Mouse (Mus musculus) heart, embryonic 14.5 days (tissue): Measurements from ENCODE around the gene Nckap1l. TPM values are rescaled to one million over a fixed set of nuclear protein-coding genes. Genes with fewer than 3 reads are reported as not detected.

Experiments
- ATAC-seq: fragments of 200-750 bp; cut with Nextera tagmentation; 2 replicates; pipeline ENCODE4 v1.8.0; 2017; ENCODE audit warnings: low read depth, moderate TSS enrichment; ENCODE audit not compliant: insufficient number of reproducible peaks, insufficient read depth, low FRiP score
- H3K27ac ChIP-seq, 2 experiments: fragments of 200-500 bp in 1 of 2; fragments of 300-500 bp in 1 of 2; sonication (generic) in 1 of 2; replicated peaks in 1 of 2; 2 replicates each; pipeline ENCODE4 v1.5.1; 2012 to 2014; ENCODE audit warnings: low read depth in 2 of 2, low read length in 2 of 2, control low read depth in 1 of 2, mild to moderate bottlenecking in 1 of 2, mixed read lengths in 1 of 2; ENCODE audit not compliant: control insufficient read depth in 1 of 2, insufficient read depth in 1 of 2
- H3K27me3 ChIP-seq: fragments of 300-500 bp; sonication (generic); 2 replicates; pipeline ENCODE4 v1.6.1; 2014; ENCODE audit warnings: mild to moderate bottlenecking, low read length, control low read depth; ENCODE audit not compliant: control insufficient read depth, insufficient read depth
- H3K36me3 ChIP-seq: fragments of 300-500 bp; sonication (generic); 2 replicates; pipeline ENCODE4 v1.6.1; 2014; ENCODE audit warnings: mild to moderate bottlenecking, control low read depth, low read length, mixed read lengths; ENCODE audit not compliant: control insufficient read depth, insufficient read depth
- H3K4me1 ChIP-seq, 2 experiments: fragments of 200-500 bp in 1 of 2; fragments of 300-500 bp in 1 of 2; sonication (generic) in 1 of 2; 2 replicates each; pipeline ENCODE4 v1.6.1; 2012 to 2014; ENCODE audit warnings: low read length in 2 of 2, control low read depth in 1 of 2, mixed read lengths in 1 of 2; ENCODE audit not compliant: control insufficient read depth in 2 of 2, insufficient read depth in 2 of 2
- H3K4me2 ChIP-seq: fragments of 300-500 bp; sonication (generic); 2 replicates; pipeline ENCODE4 v1.6.1; 2014; ENCODE audit warnings: mild to moderate bottlenecking, low read length
- H3K4me3 ChIP-seq, 2 experiments: fragments of 200-500 bp in 1 of 2; fragments of 300-500 bp in 1 of 2; sonication (generic) in 1 of 2; 2 replicates each; pipeline ENCODE4 v1.5.1; 2012 to 2014; ENCODE audit warnings: low read length in 2 of 2, mild to moderate bottlenecking in 2 of 2, control low read depth in 1 of 2, low read depth in 1 of 2, moderate library complexity in 1 of 2; ENCODE audit not compliant: control insufficient read depth in 1 of 2, insufficient read depth in 1 of 2
- H3K9ac ChIP-seq: fragments of 300-500 bp; sonication (generic); 2 replicates; pipeline ENCODE4 v1.6.1; 2014; ENCODE audit warnings: mild to moderate bottlenecking, low read length
- H3K9me3 ChIP-seq: fragments of 300-500 bp; sonication (generic); 2 replicates; pipeline ENCODE4 v1.6.1; 2016; ENCODE audit warnings: low read length, control low read depth; ENCODE audit not compliant: control insufficient read depth
- WGBS: fragments of 180-500 bp; shearing (Covaris S2); extraction: QIAGEN DNeasy Blood & Tissue Kit; methylation state at CpG from one replicate; pipeline ENCODE4 v1.1.7; 2014; 5-methylcytosine and 5-hydroxymethylcytosine counted together
- polyA plus RNA-seq: library from polyadenylated mRNA; unstranded; fragments of >200 nt; fragmentation: Nextera tagmentation; extraction: Ambion mirVana; gene quantifications from 2 replicates; pipeline ENCODE4 v1.2.1, GENCODE M21; 2014

The Nckap1l gene
- polyA plus RNA-seq, 1 experiment from 2014 or later, result 1.9 TPM

- Histone ChIP-seq H3K4me2 (no peak overlapping the region), H3K27ac (no peak overlapping the region), H3K4me1 (peaks cover 0 to 5% of the 10 kb centered on the region in 2 experiments; a peak in 1 of 4 replicates), H3K36me3 (no peaks in the 10 kb centered on the region), H3K27me3 (peaks cover 17% of the 10 kb centered on the region), H3K4me3 (no peak overlapping the region), H3K9ac (no peak overlapping the region), H3K9me3 (no peaks in the 10 kb centered on the region)
- ATAC-seq, result no peak
- WGBS, result 45% methylated on average over 1 of the region's 1 CpGs
These were observed 47.1 kb downstream of the Nckap1l start for GRCm38 (mm10) chr15:103500723-103501122.

GRCm38 (mm10) chr15:103501186-103501585 is 47.6 kb downstream of the Nckap1l start:
- peaks cover 0 to 5% of the 10 kb centered on the region in 2 experiments; a peak in 1 of 4 replicates for H3K4me1 ChIP-seq
- no peaks in the 10 kb centered on the region for H3K36me3 ChIP-seq
- no peaks in the 10 kb centered on the region for H3K9me3 ChIP-seq
- peaks cover 17% of the 10 kb centered on the region for H3K27me3 ChIP-seq
- ATAC-seq, result no peak
- H3K27ac ChIP-seq, result no peak overlapping the region
- H3K4me3 ChIP-seq, result no peak overlapping the region
- H3K9ac ChIP-seq, result no peak overlapping the region
- H3K4me2 ChIP-seq, result no peak overlapping the region
- WGBS, result 56% methylated on average over 2 of the region's 2 CpGs

GRCm38 (mm10) chr15:103502435-103503250 is 49.0 kb downstream of the Nckap1l start, which contains the start of gene Pde1b:
TSS of gene Pde1b (plus strand) at chr15:103503034.
- peak; percentile 91 for ATAC-seq
- Histone ChIP-seq H3K27ac (no peak within 1 kb of the TSS), H3K9me3 (no peaks in the 10 kb centered on the region), H3K4me1 (peaks cover 0 to 5% of the 10 kb centered on the region in 2 experiments; a peak in 1 of 4 replicates), H3K27me3 (peaks cover 17% of the 10 kb centered on the region), H3K36me3 (no peaks in the 10 kb centered on the region), H3K4me3 (peak within 1 kb of the TSS; percentile 50 to 60), H3K9ac (peak within 1 kb of the TSS; percentile 70), H3K4me2 (peak within 1 kb of the TSS; percentile 98)
- WGBS, result 2% methylated on average over 59 of the region's 63 CpGs

GRCm38 (mm10) chr15:103503251-103503600 is 49.6 kb downstream of the Nckap1l start:
- no peak overlapping the region for H3K27ac ChIP-seq
- no peaks in the 10 kb centered on the region for H3K36me3 ChIP-seq
- peaks cover 0 to 5% of the 10 kb centered on the region in 2 experiments; a peak in 1 of 4 replicates for H3K4me1 ChIP-seq
- H3K4me2 ChIP-seq, result peak overlapping the region; percentile 98
- H3K27me3 ChIP-seq, result peaks cover 18% of the 10 kb centered on the region
- peak overlapping the region; percentile 50 to 60 for H3K4me3 ChIP-seq
- ATAC-seq, result peak; percentile 38
- WGBS, result under 1% methylated on average over 14 of the region's 15 CpGs
- peak overlapping the region; percentile 70 for H3K9ac ChIP-seq
- no peaks in the 10 kb centered on the region for H3K9me3 ChIP-seq

GRCm38 (mm10) chr15:103503660-103504059 is 50.1 kb downstream of the Nckap1l start:
- Histone ChIP-seq H3K4me2 (peak overlapping the region; percentile 98), H3K27me3 (peaks cover 21% of the 10 kb centered on the region), H3K9ac (peak overlapping the region; percentile 70; the same call in 1 of the 2 replicates), H3K9me3 (no peaks in the 10 kb centered on the region), H3K36me3 (no peaks in the 10 kb centered on the region), H3K4me3 (peak overlapping the region in 1 of 2 experiments; percentile 60; a peak in 3 of 4 replicates), H3K4me1 (peaks cover 0 to 5% of the 10 kb centered on the region in 2 experiments; a peak in 1 of 4 replicates), H3K27ac (no peak overlapping the region)
- no peak for ATAC-seq
- WGBS, result 43% methylated on average over 12 of the region's 12 CpGs

- no peak overlapping the region for H3K4me2 ChIP-seq
- peaks cover 4 to 5% of the 10 kb centered on the region in 2 experiments; a peak in 3 of 4 replicates for H3K4me1 ChIP-seq
- no peaks in the 10 kb centered on the region for H3K9me3 ChIP-seq
- no peak overlapping the region for H3K9ac ChIP-seq
- H3K36me3 ChIP-seq, result no peaks in the 10 kb centered on the region
- no peak overlapping the region for H3K4me3 ChIP-seq
- no peak overlapping the region for H3K27ac ChIP-seq
- ATAC-seq, result no peak
- peaks cover 11% of the 10 kb centered on the region for H3K27me3 ChIP-seq
- WGBS, result 60% methylated on average over 3 of the region's 3 CpGs
These were observed 55.7 kb downstream of the Nckap1l start for GRCm38 (mm10) chr15:103509317-103509716.

- Histone ChIP-seq H3K4me3 (no peak overlapping the region), H3K27me3 (0 out of 2 replicates have a peak, but pooled peaks cover 3% of the 10 kb centered on the region), H3K36me3 (no peaks in the 10 kb centered on the region), H3K9me3 (no peaks in the 10 kb centered on the region), H3K4me2 (no peak overlapping the region), H3K9ac (no peak overlapping the region), H3K4me1 (peaks cover 13 to 14% of the 10 kb centered on the region in 2 experiments), H3K27ac (no peak overlapping the region)
- 47% methylated on average over 1 of the region's 1 CpGs for WGBS
- no peak for ATAC-seq
These were observed 58.1 kb downstream of the Nckap1l start for GRCm38 (mm10) chr15:103511652-103512051.
